Mouse (Mus musculus): ENCODE measurements around the gene Slc16a9.
A peak's percentile ranks its signal among the peaks of the same experiment; 100 is the strongest.
"Not testable (repeated sequence)": the region's sequence is repeated elsewhere in the genome, so short reads cannot be mapped to it uniquely, and the experiment has no call there.

The Slc16a9 gene

DNA sequence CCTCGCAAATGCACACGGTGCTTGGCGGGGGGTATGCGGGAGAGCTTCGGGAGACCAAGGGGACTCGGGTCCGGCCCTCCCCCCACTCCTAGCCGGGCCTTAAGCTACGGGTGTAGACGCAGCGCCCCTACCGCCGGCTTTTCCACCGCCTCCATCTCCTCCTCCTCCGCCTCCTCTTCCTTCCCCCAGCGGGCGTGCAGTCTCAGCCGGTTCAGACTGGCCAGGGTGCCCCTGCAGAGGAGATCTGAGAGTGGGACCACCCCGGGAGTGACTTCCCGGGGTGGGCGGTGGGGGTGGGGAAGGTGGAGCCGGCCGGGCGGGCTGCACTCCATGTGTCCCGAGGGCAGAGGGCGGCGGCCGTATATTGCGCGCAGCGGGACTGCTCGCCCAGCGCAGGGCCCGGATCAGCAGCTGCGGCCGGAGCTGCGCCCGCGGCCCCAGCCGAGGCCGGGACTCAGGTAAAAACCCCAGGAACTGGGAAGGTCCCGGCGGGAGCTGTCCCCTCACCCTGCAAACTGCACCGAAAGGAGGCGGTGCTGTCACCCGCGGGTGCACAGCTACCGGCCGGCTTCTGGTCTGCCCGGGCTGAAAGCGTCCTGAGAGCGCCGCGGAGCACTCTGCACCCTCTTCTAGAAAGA lies at the start of gene Slc16a9:
Slc16a9 (plus strand) TSS at position 180 of the 638 bp plus-strand sequence.
- no peak for DNase-seq (ENCODE audit: extremely low read depth, low read depth)

DNA sequence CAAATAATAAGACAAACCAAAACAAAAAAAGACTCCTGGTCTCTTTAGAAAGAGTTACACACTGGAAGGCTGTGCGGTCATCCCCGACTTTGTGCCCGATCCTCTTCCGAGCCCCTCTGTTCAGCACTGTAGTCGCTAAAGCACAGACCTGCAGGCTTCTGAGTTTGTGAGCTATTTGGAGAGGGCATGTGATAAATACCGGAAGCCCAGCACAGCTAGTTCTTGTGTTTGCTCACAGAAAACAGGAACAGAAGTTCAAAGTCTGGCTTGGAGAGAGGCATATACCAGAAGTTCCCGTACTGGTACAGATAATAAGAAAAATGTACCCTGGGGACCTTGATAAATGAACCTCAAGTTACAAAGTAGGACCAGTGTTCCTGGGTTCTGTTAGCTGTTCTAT lies 49.6 kb upstream of the Slc16a9 start:
- peak; percentile 92 for DNase-seq (ENCODE audit: extremely low read depth, low read depth)

DNA sequence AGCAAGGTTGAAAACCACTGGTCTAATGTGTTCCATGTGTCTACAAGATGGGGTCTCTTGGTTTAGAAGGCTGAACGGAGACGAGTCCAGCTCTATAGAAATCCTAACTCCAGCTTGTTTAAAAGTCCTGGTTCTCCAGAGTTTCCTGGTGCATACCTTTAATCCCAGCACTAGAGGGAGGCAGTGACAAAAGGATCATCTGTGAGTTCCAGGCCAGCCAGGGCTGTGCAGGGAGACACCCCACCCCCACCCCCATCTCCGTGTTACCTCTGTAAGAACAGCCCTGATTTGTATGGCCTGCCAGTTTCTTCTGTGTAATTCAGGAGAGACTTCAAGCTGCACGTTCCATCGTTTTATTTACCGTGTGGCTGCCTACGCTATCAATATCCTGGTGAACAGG lies 49.1 kb upstream of the Slc16a9 start:
- DNase-seq (ENCODE audit: extremely low read depth, low read depth), result no peak

DNA sequence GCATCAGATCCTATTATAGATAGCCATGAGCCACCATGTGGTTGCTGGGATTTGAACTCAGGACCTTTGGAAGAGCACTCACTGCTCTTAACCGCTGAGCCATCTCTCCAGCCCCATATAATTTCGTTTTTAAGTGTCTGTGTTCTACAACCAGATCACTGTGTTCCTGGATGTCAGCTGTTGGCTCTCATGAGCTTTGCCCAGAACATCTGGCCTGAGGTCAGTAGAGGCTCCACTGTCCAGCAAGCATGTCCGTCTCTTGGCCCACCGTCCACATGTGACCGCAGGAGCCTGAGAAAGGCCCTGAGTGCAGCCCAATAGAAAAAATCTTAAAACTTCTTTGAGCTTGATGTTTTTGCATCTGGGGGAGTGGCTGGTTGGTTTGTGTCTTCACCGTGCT lies 48.2 kb upstream of the Slc16a9 start:
- no peak for DNase-seq (ENCODE audit: extremely low read depth, low read depth)

DNA sequence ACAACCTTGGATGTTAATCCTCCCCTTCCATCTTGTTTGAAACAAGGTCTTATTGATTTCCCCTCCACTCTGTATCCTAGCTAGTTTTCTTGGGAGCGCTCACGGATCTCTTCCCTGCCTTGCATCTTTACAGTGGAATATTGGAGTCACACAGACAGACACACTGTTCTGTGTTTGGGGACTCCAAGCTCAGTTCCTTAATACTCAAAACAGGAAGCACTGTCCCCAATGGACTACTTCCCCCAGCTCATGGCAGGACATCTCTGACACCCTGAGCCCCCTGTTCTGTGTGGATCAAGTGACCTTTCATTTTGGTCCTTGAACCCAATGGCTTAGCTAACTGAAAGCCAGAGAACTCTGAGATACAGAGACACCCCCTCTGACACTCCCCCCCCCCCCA lies 47.3 kb upstream of the Slc16a9 start:
- no peak for DNase-seq (ENCODE audit: extremely low read depth, low read depth)

DNA sequence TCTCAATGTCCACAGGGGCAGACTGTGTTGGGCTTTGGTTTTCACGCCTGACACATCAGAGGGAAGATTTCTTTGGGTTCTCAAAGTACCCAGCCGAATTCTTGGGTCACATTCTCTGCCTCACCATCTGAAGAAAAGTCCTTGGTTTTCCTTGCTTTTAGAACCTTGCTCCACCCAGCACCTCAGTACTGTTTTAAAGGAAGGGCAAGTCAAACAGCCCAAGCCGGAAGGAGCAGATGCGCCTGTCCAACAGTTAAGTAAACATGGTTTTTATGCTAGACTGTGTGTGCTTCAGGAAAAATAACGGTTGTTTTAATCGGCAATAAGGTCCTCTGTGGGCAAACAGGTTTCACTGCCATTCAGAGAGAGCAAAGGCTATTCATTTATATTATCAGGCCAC lies 46.9 kb upstream of the Slc16a9 start:
- no peak for DNase-seq (ENCODE audit: extremely low read depth, low read depth)

DNA sequence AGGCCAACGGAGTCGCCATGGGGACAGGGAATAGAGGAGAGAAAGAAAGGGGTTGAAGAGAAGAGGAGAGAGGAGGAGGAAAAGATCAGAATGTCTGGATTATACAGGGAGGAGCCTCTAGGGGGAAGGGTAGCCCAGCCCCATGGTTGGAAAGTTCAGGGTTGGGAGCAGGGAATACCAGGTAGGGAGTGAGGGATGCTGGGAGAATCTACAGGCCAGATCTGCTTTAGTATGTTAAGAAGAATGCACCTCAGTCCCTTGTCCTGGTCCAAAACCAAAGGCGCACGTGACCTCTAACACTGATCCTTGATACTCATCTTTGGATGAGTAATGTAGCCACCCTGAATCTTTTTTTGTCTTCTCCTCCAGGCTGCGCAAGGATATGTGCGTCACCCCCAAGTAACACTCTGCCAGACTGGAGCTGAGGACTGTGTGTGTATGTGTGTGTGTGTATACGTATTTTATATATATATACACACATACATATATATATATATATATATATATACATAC lies 45.9 kb upstream of the Slc16a9 start:
- no peak for DNase-seq (ENCODE audit: extremely low read depth, low read depth)

DNA sequence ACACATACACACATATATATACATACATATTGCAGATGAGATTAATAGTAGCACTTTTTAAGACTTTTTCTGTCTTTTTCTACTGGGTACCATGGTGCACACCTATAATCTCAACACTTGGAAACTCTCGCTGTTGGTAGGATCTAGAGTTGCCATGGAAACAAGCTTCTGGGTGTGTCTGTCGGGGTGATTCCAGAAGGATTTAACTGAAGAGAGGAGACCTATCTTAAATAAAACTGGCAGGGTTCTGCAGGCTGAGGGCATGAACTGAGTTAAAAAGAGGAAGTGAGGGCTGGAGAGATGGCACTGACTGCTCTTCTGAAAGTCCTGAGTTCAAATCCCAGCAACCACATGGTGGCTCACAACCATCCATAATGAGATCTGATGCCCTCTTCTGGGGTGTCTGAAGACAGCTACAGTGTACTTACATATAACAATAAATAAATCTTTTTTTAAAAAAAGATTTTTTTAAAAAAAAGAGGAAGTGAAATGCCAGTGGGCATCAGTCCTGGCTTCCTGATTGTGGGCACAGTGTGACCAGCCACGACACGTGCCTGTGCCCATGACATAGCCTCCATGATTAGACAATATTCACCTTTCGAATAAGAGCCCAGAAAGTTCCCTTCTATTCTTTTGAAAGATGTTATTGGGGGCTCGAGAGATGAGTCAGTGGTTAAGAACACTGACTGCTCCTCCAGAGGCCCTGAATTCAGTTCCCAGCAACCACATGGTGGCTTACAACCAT lies 45.3 kb upstream of the Slc16a9 start:
- DNase-seq (ENCODE audit: extremely low read depth, low read depth), result no peak

DNA sequence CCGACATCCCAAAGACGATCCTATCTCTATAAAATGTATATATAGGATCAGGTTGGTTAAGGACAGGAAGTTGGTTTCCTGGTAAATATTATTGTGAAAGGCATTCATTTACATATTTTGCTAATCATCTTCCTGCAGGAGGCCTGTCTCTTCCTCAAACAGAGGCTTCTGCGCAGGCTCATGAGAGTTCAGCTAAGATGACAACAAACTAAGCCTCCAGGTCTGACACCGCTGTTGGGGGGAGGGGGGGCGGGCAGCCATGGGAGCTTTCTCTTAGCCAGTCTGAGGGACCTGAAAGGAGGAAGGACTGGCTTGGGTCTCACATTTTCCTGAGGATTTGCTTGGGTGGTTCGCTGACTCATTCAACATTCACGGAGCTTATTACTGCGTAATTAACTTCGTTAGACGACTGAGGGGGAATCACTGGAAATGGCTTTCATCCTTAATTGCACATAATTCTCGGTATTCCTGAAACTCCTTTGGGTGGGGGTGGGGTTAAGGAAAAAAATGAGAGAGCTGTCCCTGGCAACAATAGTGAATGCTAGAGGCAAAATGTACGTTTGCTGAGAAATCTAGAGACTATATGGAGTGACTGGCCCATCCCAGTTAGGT lies 43.9 kb upstream of the Slc16a9 start:
- DNase-seq (ENCODE audit: extremely low read depth, low read depth), result peak; percentile 71

DNA sequence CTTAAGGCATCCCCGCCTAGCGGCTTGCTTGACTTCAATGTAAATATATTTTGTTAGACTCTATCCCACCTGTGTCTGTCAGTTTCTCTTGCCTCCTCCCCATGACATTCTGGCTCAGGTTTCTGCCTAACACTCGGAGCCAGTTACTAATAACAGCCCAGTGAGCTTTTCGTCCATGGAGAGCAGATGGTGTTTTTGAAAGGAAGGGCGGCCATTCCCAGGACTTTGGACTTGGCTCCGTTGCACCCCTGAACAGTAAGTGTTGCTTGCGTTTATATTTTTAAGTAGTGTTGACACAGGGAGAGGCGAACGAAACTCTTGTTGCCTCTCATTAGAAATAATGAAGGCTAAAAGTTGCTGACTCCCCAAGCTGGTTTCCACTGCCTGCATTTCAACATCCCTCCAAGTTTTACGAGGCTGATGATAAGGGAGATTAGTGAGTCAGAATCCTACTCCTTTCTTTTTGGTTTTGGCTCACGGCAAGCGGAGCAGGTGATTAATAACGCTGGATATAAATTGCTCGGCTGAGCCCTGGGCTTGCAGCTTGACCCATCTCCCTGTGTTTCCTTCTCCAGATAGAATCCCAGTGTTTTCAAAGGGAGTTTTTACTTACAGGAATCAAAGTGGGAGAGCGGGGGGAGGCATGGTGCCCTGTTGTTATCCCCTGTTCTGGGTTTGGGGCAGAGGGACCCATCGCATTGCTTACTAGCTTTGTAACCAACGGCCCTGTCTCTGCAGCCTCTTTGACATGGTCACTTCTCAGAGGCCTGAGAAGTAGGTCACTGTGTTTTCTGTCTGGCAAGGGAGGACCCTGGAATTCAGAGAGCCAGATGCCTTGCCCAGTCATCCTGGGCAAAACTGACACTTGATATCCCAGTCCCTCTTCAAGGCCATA lies 40.1 kb upstream of the Slc16a9 start, which contains the start of gene Mrln:
Mrln (plus strand) TSS at position 160 of the 895 bp plus-strand sequence.
- no peak for DNase-seq (ENCODE audit: extremely low read depth, low read depth)

DNA sequence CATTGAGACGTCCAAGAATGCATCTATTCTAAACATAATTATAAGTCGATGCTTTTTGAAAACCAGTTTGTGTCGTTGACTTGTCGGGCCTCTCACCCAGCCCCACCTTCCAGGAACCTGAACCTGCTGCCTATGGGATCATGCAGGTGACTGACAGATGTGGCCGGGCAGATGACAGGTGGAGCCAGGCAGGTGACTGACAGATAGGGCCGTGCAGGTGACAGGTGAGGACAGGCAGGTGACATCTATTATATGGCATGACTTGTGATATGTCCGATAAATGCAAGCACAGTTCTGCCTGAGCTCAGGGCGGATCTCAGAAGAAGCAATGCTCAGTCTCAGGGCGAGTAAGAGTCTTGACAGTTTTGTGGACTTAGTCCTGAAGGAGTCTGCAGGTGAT lies 33.6 kb upstream of the Slc16a9 start:
- no peak for DNase-seq (ENCODE audit: extremely low read depth, low read depth)

DNA sequence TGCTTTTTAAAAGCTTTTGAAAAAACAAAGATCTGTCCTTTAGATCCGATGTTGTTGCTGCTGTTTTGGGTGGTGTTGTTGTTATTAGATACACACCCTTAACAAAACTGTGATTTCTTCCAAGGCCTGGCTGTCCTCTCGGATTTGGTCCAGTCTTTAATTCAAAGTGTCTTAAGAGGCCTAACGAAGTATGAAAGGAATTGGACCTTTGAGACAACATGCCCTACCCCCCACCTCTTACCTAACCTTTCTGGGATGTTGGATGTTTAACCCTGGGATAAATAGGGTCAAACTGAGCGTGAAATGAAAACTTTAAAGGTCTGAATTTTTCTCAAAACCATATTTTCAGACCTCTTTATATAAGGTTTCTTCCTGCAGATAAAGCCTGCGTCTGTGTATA lies 23.9 kb upstream of the Slc16a9 start:
- no peak for DNase-seq (ENCODE audit: extremely low read depth, low read depth)

DNA sequence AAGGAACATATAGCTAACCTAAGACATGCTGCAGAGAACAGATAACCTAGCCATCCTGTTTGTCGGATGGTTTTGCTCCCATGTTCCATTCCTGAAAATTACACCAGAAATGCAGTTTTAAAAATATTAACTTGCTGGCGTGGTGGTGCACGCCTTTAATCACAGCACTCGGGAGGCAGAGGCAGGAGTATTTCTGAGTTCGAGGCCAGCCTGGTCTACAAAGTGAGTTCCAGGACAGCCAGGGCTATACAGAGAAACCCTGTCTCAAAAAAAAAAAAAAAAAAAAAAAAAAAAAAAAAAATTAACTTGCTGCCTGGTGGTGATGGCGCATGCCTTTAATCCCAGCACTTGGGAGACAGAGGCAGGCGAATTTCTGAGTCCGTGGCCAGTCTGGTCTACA lies 22.7 kb upstream of the Slc16a9 start:
- DNase-seq (ENCODE audit: extremely low read depth, low read depth), result not testable (repeated sequence)

DNA sequence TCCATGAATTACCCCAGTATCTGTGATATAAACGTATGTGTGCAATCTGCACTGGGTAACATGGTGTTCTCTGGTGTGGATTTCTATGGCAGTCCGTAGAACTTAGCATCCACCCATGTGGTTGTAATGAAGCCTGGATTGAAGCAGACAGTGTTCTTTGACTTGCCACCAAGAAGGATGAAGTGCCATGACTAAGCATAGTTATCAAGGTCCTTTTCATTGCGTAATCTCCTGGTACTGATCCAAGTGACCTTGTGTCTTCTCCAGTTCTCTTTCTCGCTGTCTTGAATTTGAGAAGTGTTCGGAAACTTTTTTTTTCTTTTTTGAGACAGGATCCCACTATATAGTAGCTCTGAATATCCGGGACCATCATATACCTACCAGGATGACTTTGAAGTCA lies 20.3 kb upstream of the Slc16a9 start:
- DNase-seq (ENCODE audit: extremely low read depth, low read depth), result no peak

DNA sequence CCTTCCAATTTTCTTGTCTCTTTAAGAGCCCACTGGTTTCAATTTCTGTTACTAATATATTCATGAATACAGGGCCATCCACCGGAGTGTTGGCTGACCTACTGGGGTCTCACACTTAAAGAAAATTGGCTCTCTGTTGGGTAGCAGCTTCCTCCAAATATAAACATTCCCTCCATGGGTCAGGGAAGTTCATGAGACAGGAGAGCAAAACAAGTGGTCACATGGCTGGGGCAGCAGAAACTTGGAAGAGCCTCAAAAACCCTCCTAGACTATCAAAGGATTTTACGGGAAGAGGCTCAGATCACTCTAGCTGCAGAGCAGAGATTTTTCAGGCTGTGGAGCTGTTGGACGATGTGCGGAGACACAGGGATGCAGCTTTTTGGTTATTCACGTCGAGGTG lies 19.1 kb upstream of the Slc16a9 start:
- DNase-seq (ENCODE audit: extremely low read depth, low read depth), result no peak

DNA sequence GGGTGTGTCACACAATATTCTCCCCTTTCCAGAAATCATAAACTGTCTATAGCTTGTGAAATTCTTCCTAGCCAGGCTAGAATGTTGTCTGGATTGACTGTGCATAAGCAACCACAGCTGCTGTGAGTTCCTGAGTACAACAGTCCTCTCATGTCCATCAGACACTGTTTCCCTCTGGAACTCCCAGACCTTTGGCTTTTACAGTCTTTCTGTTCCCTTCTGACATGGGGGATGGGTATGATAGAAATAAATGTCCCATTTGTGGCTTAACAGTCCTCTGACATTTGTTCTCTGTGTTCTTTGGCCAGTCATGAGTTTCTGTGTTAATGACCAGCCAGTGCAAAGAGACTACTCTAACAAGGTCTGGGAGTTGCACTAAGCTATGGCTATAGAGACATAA lies 18.3 kb upstream of the Slc16a9 start:
- DNase-seq (ENCODE audit: extremely low read depth, low read depth), result no peak

DNA sequence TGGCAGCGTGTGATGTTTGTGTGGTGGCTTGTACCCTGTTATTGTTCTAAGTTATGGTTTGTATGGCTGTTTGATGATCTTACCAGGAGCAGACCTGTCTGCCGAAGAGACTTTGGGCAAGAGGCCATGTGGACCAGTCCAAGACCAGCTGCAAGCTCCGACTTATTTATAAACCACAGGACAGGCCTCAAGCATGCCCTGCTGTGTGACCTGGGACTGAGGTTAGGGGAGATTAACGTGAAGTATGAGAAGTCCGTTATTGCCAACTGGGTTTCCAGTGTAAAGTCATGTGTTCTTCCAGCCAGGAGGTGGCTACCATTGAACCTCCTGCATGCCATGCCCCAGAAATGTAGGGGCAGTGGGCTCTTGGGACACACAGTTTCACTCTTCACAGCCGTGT lies 14.5 kb upstream of the Slc16a9 start:
- DNase-seq (ENCODE audit: extremely low read depth, low read depth), result no peak

DNA sequence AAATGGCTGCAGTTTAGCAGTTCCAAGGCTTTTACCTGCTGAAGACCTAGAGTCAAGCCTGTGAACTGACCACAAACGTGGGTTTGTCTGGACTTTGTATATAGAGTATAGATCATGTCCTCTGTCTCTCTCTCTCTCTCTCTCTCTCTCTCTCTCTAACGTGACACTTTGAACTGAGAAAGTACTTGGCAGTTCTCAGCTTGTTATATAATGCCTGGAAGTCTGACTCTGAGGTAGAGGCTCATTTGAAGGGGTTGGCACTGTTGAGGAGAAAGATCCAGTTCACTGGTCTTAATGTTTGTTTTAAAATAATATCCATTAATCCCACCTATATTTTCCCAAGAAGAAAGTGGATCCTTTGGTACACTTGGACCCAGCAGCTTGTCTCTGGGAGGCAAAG lies 7.0 kb upstream of the Slc16a9 start:
- no peak for DNase-seq (ENCODE audit: extremely low read depth, low read depth)

DNA sequence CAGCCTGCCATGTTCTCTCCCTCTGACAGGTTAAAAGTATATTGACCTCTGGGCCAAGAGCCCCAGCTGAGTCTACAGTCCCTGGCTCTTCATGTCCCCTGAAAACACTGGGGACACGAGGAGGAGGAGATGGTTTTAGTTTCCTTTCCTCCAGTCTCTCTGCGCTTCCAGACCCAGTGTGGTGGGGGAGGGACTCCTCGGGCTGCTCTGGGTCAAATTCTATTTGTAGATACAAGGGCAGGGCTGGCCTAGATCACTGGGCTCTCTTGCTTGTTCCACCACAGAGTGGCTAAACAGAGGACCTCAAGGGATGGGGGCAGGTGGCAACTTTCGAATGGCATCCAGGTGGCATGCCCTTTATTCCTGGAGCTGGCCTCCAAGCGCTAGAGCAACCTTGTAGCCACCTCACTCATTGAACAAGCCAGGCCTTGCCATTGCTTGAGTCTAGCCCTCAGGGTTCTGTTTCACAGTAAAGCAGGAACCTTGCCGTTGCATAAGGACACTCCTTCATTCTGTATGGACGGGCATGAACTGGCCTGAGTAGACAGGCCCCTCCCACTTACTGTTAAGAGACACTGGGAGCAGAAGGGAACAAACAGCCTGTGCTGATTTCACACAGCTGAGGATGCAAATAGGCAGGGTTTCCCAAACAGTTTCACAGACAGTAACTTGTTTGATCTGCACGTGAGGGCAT lies 2.0 kb upstream of the Slc16a9 start:
- no peak for DNase-seq (ENCODE audit: extremely low read depth, low read depth)

DNA sequence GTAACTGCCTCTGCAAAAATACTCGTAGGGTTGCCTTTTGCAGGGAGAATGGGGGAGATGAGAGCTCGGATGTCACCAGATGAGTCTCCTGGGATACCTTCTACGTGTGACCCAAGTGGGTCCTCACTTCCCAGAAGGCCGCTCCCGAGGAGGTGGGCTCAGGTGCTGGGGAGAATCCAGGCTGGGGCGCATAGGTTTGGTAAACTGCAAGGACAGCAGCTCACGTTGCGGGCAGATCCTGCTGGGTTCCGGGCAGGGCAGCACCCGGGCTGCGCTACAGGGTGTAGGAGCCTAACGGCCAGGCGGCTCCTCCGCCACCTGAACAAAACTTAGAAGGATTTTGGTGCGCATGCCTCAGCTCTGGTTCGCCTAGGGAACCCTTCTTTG lies 652 bp downstream of the Slc16a9 start:
- DNase-seq (ENCODE audit: extremely low read depth, low read depth), result no peak

DNA sequence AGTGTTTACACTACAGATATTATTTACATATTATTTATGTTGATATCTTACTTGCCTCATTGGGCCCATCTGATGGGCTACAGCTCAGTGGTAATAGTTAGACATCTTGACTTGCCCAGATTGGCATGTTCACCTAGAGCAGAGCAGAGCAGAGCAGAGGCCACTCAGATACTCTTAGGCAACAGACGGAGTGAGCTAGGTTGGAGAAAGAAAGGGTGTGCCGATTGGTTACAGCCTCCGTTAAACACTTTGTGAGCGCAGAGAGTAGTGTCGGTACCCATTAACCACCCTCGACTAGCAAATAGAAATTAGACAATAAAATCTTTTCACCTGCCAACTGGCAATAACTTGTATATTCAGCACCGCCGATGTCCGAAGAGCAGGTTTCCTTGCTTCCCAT lies 1.2 kb downstream of the Slc16a9 start:
- no peak for DNase-seq (ENCODE audit: extremely low read depth, low read depth)

Measured in MEL-GATA-1-ER (cell line).